Mouse (Mus musculus): ENCODE results near the gene Safb.

Safb gene

GRCm38 (mm10) chr17:56584257-56585130, at the start of gene Safb, which contains the start of gene Safb2:
TSS of gene Safb (plus strand) at chr17:56584825.
TSS of gene Safb2 (minus strand) at chr17:56584585.
- peak; percentile 99 to 100 for DNase-seq (ENCODE audit: low spot score in 2 of 2)

- DNase-seq (ENCODE audit: low spot score in 2 of 2), result no peak
Measured at GRCm38 (mm10) chr17:56536192-56536591, 48.4 kb upstream of the Safb start.

- DNase-seq (ENCODE audit: low spot score in 2 of 2), result no peak
Measured at GRCm38 (mm10) chr17:56536874-56537273, 47.8 kb upstream of the Safb start.

- no peak for DNase-seq (ENCODE audit: low spot score in 2 of 2)
Measured at GRCm38 (mm10) chr17:56537912-56538311, 46.7 kb upstream of the Safb start.

GRCm38 (mm10) chr17:56540562-56540975, 44.1 kb upstream of the Safb start:
- DNase-seq (ENCODE audit: low spot score in 2 of 2), result no peak

- no peak for DNase-seq (ENCODE audit: low spot score in 2 of 2)
Measured at GRCm38 (mm10) chr17:56542736-56543135, 41.9 kb upstream of the Safb start.

- DNase-seq (ENCODE audit: low spot score in 2 of 2), result no peak
Measured at GRCm38 (mm10) chr17:56543684-56544224, 40.9 kb upstream of the Safb start.

GRCm38 (mm10) chr17:56544699-56545387, 39.8 kb upstream of the Safb start:
- no peak for DNase-seq (ENCODE audit: low spot score in 2 of 2)

- no peak for DNase-seq (ENCODE audit: low spot score in 2 of 2)
Measured at GRCm38 (mm10) chr17:56545945-56546344, 38.7 kb upstream of the Safb start.

GRCm38 (mm10) chr17:56546576-56546975, 38.0 kb upstream of the Safb start:
- no peak for DNase-seq (ENCODE audit: low spot score in 2 of 2)

- no peak for DNase-seq (ENCODE audit: low spot score in 2 of 2)
Measured at GRCm38 (mm10) chr17:56547116-56547845, 37.3 kb upstream of the Safb start.

GRCm38 (mm10) chr17:56547846-56548604, 36.6 kb upstream of the Safb start:
- no peak for DNase-seq (ENCODE audit: low spot score in 2 of 2)

GRCm38 (mm10) chr17:56548605-56549105, 36.0 kb upstream of the Safb start:
- DNase-seq (ENCODE audit: low spot score in 2 of 2), result no peak

GRCm38 (mm10) chr17:56550784-56551475, 33.7 kb upstream of the Safb start:
- no peak for DNase-seq (ENCODE audit: low spot score in 2 of 2)

GRCm38 (mm10) chr17:56551841-56552581, 32.6 kb upstream of the Safb start:
- no peak for DNase-seq (ENCODE audit: low spot score in 2 of 2)

GRCm38 (mm10) chr17:56552781-56553363, 31.8 kb upstream of the Safb start:
- DNase-seq (ENCODE audit: low spot score in 2 of 2), result peak; percentile 73 to 81

GRCm38 (mm10) chr17:56554122-56554551, 30.5 kb upstream of the Safb start, which contains the start of gene Gm20219:
TSS of gene Gm20219 (minus strand) at chr17:56554387.
- no peak for DNase-seq (ENCODE audit: low spot score in 2 of 2)

- peak; percentile 40 to 57 for DNase-seq (ENCODE audit: low spot score in 2 of 2)
Measured at GRCm38 (mm10) chr17:56558448-56558847, 26.2 kb upstream of the Safb start.

- no peak for DNase-seq (ENCODE audit: low spot score in 2 of 2)
Measured at GRCm38 (mm10) chr17:56559386-56559785, 25.2 kb upstream of the Safb start.

Data from natural killer cell, adult 2 months (primary cell).